Mouse (Mus musculus): ENCODE measurements at regions not wholly inside any gene's neighbourhood (a gene's known extent, or its start where the extent isn't known, plus 50 kb on each side); places are given as distances from the start of the nearest gene placed in this dataset.

GRCm38 (mm10) chr9:84262151-84262550, 337.2 kb downstream of the Bckdhb start:
- no peak for TF ChIP-seq CTCF (conservative IDR thresholded peaks at IDR 0.05 in 1 of 2, IDR thresholded peaks at IDR 0.05 in 1 of 2; ENCODE audit: low read depth in 2 of 2, low read length in 2 of 2)
- no peak for TF ChIP-seq SIN3A (IDR thresholded peaks at IDR 0.05; ENCODE audit: low read length)
- TF ChIP-seq ZNF384 (IDR thresholded peaks at IDR 0.05; ENCODE audit: low read depth, low read length) = no peak
- TF ChIP-seq RAD21 (IDR thresholded peaks at IDR 0.05; ENCODE audit: low read depth, low read length) = no peak
- no peak for TF ChIP-seq POLR2A (IDR thresholded peaks at IDR 0.05; ENCODE audit: low read depth, low read length)
- no peak for TF ChIP-seq ZKSCAN1 (IDR thresholded peaks at IDR 0.05; ENCODE audit: borderline replicate concordance, low read depth, low read length)
- no peak for TF ChIP-seq MYC (IDR thresholded peaks at IDR 0.05; ENCODE audit: low read depth, low read length)
- TF ChIP-seq EP300 (IDR thresholded peaks at IDR 0.05; ENCODE audit: low read length) = no peak
- no peak for TF ChIP-seq MAFK (IDR thresholded peaks at IDR 0.05; ENCODE audit: insufficient replicate concordance, low read length)
- no peak for TF ChIP-seq USF1 (IDR thresholded peaks at IDR 0.05; ENCODE audit: low read depth, low read length)
- no peak for TF ChIP-seq CHD1 (IDR thresholded peaks at IDR 0.05; ENCODE audit: low read depth, low read length)
- TF ChIP-seq BHLHE40 (IDR thresholded peaks at IDR 0.05; ENCODE audit: low read depth, low read length) = no peak
- TF ChIP-seq TCF12 (IDR thresholded peaks at IDR 0.05; ENCODE audit: low read depth, low read length) = no peak

All from CH12.LX (cell line).